In the genomic region with DNA sequence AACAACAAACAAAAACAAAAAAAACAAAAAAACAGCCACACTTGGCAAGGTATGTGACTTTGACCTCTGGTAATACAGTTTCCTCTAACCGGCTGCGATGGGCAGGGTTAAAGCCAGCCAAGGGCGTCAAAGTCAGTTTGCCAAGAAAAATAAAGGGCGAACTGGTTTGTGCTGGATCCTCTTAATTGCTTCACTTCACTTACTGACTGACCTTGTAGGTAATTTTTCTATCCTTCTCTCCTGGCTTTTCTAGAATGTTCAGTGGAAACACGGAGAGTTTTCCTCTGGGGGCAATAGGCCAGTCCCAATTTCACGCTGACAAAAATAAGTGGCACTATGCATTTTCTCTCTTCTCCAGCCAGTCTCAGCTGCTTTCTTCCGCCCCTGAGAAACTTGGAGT, we compare ENCODE assay signal across 8 mouse cellular contexts. TPM values are rescaled to one million over a fixed set of nuclear protein-coding genes. Genes with fewer than 3 reads are reported as not detected.
DNase-seq lines count a peak whose midpoint lies in the region; ATAC-seq lines count a peak whose summit lies in the region.

No protein-coding gene starts in this region.

- DNase-seq in ZHBTc4 (ENCODE audit: low read depth, low spot score) = peak; percentile 46
- DNase-seq in embryonic facial prominence, embryonic 10.5 days (ENCODE audit: low spot score) = no peak
- DNase-seq in heart, postnatal 10 days = peak; percentile 52 to 65
- peak; percentile 82 to 92 for DNase-seq in kidney, postnatal 36 days
- DNase-seq in midbrain, embryonic 14.5 days = no peak
- no peak for DNase-seq in spleen, postnatal 4 days (ENCODE audit: low spot score in 2 of 2)
- no peak for DNase-seq in Muller cell, postnatal 12 days (ENCODE audit: inconsistent ontology term)

- 32% methylated on average over 7 of the region's 7 CpGs for whole genome bisulfite sequencing in embryonic facial prominence, embryonic 10.5 days
- WGBS in midbrain, embryonic 14.5 days = 27% methylated on average over 7 of the region's 7 CpGs

- peaks cover 29% of the 10 kb centered on the region for H3K4me1 ChIP-seq in embryonic facial prominence, embryonic 10.5 days
- peaks cover 21% of the 10 kb centered on the region for H3K4me1 ChIP-seq in midbrain, embryonic 14.5 days (ENCODE audit: control insufficient read depth, insufficient read depth, low read length)

- H3K9me3 ChIP-seq in embryonic facial prominence, embryonic 10.5 days = no peaks in the 10 kb centered on the region
- H3K9me3 ChIP-seq in midbrain, embryonic 14.5 days (ENCODE audit: control insufficient read depth, low read length) = no peaks in the 10 kb centered on the region

- H3K36me3 ChIP-seq in embryonic facial prominence, embryonic 10.5 days (replicated peaks) = no peaks in the 10 kb centered on the region
- H3K36me3 ChIP-seq in midbrain, embryonic 14.5 days (ENCODE audit: control insufficient read depth, insufficient read depth, low read length) = no peaks in the 10 kb centered on the region

- H3K27ac ChIP-seq in embryonic facial prominence, embryonic 10.5 days (replicated peaks) = no peak overlapping the region
- H3K27ac ChIP-seq in midbrain, embryonic 14.5 days (replicated peaks; ENCODE audit: low read depth, low read length) = 0 out of 2 replicates have a peak overlapping the region, but pooled peaks have one; percentile 20

- no peak for ATAC-seq in midbrain, embryonic 14.5 days (ENCODE audit: low FRiP score, low TSS enrichment)
- ATAC-seq in granulocyte monocyte progenitor cell, adult 5-6 weeks (replicated peaks; ENCODE audit: poor library complexity, severe bottlenecking) = no peak

- intact Hi-C loops in heart, postnatal 10 days (cut with DNase I) = loop anchor here (2.0 to 5.0 kb wide), 4 partner anchors 42 to 221 kb away; no protein-coding TSS in a partner anchor

- peak overlapping the region; percentile 66 for H3K4me2 ChIP-seq in midbrain, embryonic 14.5 days (ENCODE audit: low read length)

- H3K4me3 ChIP-seq in embryonic facial prominence, embryonic 10.5 days = peak overlapping the region; percentile 68
- H3K4me3 ChIP-seq in midbrain, embryonic 14.5 days (replicated peaks; ENCODE audit: low read depth, low read length) = peak overlapping the region; percentile 44

- H3K9ac ChIP-seq in midbrain, embryonic 14.5 days (replicated peaks; ENCODE audit: low read length) = peak overlapping the region; percentile 69; the same call in 1 of the 2 replicates

- H3K27me3 ChIP-seq in embryonic facial prominence, embryonic 10.5 days (replicated peaks; ENCODE audit: low read depth, poor library complexity, severe bottlenecking) = peaks cover 29% of the 10 kb centered on the region
- H3K27me3 ChIP-seq in midbrain, embryonic 14.5 days (ENCODE audit: control insufficient read depth, insufficient read depth, low read length) = no peaks in the 10 kb centered on the region

RNA-seq across cellular contexts. Expression of a gene that starts 35.8 kb away (rescaled TPM):
- not detected in 2 replicates for polyA plus RNA-seq in embryonic facial prominence, embryonic 10.5 days (2016; fragmentation: Nextera tagmentation; extraction: Ambion mirVana)
- total RNA-seq in heart, postnatal 10 days (2021) = not detected
- not detected in 2 replicates for polyA plus RNA-seq in midbrain, embryonic 14.5 days (2014; fragmentation: Nextera tagmentation; extraction: Ambion mirVana)
- not detected in 2 replicates for total RNA-seq in granulocyte monocyte progenitor cell, adult 5-6 weeks (2014; fragmentation: Nextera tagmentation)
- total RNA-seq in granulocyte monocyte progenitor cell, adult 5-6 weeks (2017) = not detected in 2 replicates

Comparison
In these comparisons a context has a peak if more than half of its experiments do, and no peak if none do; other contexts are left out.
1. DNase-seq: peak in ZHBTc4 (single experiment), heart, postnatal 10 days (2 of 2) and kidney, postnatal 36 days (2 of 2); none in embryonic facial prominence, embryonic 10.5 days (single experiment), midbrain, embryonic 14.5 days (single experiment), spleen, postnatal 4 days (0 of 2) and Muller cell, postnatal 12 days (single experiment).